Mouse (Mus musculus) lung, postnatal 36 days (tissue): ENCODE results near the gene Akap2.

ENCODE experiments used
- DNase-seq: peaks from one replicate; pipeline ENCODE4 v3.0.0; 2022; ENCODE audit warnings: mixed read lengths

Akap2 gene

DNA sequence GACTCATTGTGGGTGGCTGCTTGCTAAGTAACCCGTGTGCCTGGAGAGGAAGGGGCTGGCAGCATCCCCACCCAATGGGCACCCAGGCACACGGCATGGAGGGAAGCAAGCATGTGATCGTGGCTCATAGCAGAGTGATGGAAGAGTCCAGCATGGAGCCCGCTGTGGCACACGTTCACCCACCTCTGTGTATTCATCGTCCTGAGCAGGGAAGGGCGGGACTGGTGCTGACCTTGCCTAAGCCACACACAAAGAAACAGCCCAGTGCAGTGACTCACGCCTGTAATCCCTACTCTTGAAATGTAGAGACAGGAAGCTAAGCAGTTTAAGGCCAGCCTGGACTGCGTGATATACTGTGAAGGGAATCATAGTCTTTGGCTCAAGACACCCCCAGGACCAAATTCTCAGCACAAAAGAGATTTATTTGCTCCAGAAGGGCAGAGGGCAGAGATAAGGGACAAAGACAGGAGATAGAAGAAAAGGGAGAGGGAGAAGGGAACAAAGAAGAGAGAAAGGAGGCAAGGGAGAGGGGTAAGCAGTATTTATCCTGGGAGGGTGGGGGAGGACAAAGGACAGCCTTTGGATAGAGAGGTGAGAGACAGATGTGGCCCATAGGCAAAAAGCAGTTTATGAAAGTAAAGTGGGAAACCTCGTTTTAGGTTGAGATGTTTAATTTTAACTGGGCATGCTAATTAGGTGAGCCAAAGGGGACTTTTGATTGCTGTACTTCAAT is 81.0 kb downstream of the Akap2 start:
- peak; percentile 57 for DNase-seq

- no peak for DNase-seq
Measured at GRCm38 (mm10) chr4:57799297-57799696, 81.8 kb downstream of the Akap2 start.

DNA sequence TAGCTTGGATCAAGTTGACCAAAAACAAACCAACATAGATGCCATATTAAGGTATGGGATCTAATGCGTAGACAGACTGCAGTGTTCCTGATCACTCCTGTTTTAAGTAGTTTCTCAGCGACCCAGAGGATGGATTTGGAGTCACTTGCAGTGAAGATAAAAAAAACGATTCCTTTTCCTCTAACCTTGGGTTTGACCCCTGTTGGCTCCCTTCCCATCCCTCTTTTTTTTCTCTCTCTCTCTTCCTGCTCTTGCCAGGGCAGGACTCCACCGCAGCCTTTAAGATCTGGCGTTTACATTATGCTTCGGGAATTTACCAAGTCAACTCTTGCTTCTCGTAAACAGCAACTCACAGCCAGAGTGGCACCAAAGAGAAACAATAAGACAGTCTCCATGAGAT is 83.8 kb downstream of the Akap2 start:
- no peak for DNase-seq

DNA sequence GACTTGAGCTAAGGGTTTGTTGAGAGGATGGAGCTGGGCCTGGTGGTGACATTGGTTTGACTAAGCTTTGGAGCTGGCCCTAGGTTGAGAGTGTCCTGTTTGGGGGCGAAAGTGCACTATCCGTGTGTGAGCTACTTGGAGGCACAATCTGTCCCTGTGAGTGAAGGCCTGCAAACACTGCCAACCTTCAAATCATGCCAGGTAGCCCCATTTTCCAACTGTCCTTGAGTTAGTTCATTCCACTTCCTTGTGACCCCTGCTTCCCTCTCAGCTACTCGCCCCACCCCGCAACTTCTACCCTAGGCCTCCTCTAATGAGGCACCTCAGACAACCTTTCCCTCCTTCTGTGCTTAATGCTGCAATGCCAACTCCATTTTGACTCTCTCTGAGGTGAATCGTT is 84.5 kb downstream of the Akap2 start:
- DNase-seq: no peak

DNA sequence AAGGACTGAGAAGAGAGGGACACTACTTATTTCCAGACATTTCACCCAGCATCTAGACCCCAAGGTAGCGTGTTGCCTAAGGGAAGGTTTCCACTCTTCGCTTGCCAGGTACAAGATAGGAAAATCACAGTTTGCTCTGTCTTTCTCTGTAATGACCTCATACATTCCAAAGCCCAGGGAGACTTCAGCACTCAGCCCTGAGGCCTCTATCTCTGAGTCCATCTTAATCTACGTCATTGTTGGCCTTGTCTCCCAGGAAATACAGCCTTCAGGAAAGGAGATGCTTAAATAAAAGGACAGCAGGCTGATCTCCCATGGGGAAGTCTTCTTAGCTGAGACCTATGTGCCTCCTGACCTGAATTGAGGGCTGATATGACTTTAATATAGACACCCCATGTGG is 85.0 kb downstream of the Akap2 start:
- no peak for DNase-seq

DNA sequence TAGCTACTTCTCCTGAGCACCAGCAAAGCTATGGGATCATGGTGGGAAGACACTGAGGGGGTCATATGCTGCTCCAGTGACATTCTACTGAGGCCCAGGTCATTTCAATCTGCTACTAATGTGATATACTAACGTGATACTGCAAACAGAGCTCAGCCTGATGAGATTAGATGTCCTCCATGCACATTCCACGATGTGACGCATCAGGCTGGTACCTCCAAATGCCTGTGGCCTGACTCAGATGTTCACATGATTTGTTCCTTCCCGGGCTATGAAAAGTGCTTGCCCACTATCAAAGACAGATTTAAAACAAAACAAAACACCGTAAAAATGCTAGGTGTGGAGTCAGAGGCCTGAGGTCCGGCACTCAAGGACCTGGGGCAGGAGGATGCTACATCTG is 87.4 kb downstream of the Akap2 start:
- DNase-seq: no peak

GRCm38 (mm10) chr4:57809449-57809848 is 92.0 kb downstream of the Akap2 start:
- peak; percentile 40 for DNase-seq

GRCm38 (mm10) chr4:57812075-57812474 is 94.6 kb downstream of the Akap2 start:
- no peak for DNase-seq

GRCm38 (mm10) chr4:57812916-57813575 is 95.6 kb downstream of the Akap2 start:
- DNase-seq: peak; percentile 70

DNA sequence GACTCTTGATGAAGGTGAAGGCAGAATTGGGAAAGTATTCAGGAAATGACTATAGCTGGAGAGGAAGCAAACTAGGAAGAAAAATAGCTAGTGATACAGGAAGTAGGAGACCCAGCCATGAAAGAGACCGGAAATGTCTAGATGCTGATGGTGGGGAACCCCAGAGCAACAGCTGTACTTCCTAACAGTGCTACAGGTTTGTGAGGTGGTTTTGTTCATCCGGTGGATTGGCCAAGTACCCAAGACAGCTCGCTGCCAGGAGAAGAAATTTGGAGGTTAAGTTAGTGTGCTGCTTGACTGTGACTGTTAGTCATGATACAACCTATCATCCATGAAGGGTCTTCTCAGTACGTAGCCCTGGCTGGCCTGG is 96.1 kb downstream of the Akap2 start:
- DNase-seq: peak; percentile 41

DNA sequence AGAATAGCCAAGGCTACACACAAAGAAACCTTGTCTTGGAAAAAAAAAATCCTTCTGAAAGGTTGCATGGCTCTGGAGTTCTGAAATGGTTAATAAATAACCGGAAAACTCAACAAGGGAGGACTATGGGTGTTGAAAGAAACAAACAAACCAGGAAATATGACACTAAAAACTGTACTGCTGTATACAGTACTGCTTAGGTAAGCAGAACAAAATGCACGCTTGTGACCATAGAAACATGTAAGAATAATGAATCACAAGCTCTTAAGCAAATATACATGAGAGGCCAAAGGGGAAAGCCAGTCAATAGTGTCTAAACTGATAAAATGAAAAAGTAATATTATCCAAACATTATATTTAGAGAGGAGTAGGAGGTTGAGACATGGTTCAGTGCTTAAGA is 97.9 kb downstream of the Akap2 start:
- DNase-seq: no peak

GRCm38 (mm10) chr4:57816146-57816545 is 98.7 kb downstream of the Akap2 start:
- DNase-seq: no peak

DNA sequence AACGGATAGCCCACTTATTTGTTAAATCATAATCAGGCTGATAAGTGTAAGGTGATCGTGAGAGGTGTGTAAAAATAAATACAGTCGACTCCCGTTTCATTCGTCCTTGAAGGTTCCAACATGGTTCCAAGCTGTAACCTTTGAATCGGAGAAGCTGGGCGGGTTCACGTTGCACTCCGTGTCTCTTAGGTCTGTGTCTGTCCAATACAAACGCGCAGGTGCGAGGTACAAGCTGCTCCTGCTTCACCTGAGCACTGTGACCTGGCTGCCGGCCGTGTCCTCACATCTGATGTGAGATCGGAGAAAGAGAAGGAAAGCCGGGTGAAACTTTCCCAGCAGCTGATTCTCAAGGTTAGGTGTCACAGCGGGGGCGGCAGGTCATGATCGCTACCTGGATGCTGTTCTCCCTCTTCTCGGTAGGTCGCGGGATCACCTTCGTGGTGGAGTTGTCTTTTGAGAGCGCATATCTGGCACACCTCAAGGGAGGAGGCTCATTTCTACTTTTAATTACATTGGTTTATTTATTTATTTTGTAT is 103.5 kb downstream of the Akap2 start:
- DNase-seq: no peak

DNA sequence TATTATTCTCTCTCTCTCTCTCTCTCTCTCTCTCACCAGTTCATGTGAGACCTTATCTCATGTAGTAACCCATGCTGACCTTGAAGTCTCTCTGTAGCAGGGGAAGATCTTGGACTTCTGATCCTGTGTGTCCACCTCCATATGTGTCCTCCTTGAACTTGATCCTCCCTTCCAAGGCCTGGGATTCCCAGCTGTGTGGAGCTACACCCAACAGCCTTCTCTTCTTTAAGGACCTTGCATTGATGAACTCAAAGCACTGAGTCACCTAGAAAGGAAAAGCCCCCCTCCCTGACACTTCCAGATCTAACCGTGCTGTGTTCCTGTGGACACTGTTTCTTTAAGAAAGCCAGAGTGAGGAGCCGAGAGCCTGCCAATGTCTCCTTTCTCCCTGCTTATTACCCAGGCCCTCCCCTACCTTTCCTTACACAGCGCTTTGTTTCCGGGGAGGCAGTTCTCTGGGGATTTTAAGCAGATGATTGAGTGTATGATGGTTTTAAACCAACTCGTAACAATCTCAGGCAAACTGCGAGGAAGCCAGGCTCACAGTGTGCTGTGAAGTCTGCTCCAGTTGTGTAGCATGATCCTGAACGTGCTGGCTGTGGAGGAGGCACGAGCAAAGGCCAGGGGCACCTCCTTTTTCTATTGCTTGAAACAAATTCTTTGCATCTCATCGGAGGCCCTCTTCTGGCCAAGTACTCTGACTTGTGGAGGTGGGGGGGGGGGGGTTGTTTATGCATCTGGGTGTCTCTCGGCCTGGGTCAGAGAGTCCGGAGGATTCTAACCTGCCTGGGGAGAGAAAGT is 104.3 kb downstream of the Akap2 start:
- DNase-seq: no peak

GRCm38 (mm10) chr4:57822641-57823040 is 105.2 kb downstream of the Akap2 start:
- no peak for DNase-seq

DNA sequence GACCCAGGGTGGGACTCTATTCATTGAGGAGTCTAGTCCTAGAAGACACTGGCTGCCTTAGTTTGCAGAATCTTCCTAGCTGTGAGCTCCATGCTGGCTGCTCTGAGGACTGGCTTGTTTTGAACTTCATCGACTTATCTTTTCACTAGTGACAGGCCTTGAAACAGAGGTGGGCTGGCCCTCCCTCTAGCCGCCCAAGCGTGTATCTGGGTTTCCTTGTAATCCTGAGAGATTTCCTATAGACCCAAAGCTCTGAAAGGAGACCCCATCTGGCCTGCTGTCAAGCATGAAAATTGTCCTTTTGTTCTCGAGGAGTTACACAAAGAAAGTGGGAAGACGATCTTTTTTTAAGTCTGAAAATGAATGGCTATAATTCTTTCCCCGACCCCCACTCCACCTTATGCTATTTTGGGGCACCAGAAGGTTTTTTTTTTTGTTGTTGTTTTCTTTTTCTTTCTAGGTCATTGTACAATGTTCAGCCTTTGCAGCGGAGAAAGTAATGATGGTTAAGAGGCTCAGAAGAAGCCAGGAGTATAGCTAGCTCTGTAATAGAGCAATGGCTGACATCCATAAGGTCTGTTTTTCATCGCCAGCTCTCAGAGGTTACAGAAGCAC is 107.3 kb downstream of the Akap2 start:
- no peak for DNase-seq

GRCm38 (mm10) chr4:57826272-57826671 is 108.8 kb downstream of the Akap2 start:
- DNase-seq: no peak

DNA sequence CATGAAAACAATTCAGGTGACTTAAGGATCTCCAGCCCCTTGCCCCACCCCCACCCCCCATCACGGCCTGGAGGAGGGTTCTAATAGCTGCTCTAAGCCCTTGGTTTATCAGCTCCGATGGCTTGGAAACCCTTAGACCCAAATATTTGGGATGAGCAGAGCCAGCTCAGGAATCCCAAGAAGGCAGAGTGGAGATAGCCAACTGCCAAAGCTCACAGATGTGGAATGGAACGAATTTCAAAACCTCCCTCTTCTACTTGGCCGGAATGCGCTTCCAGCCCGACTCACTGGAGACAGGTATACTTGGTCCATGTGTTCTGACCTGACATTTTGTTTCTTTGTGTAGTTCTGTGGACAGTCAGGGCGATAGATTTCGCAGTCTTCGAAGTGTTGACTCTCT is 111.7 kb downstream of the Akap2 start:
- peak; percentile 58 for DNase-seq

GRCm38 (mm10) chr4:57829740-57830139 is 112.3 kb downstream of the Akap2 start:
- DNase-seq: no peak

DNA sequence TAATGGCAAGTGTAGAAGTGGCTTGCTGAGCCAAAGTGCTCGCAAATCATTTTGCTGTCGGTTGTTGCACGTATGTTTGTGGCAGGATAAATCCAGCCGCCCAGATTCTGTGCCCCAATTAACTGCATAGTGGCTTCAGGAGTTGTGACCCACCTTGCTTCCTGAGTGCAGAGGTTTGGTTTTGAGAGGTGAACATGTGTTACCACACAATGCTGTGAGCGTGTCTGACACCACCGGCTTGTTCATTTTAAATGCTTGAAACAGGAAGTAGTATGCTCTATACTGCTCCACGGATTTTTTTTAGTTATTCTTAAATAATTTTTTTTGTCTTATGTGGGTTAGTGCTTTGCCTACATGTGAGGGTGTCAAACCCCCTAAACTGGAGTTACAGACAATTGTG is 114.9 kb downstream of the Akap2 start:
- no peak for DNase-seq

DNA sequence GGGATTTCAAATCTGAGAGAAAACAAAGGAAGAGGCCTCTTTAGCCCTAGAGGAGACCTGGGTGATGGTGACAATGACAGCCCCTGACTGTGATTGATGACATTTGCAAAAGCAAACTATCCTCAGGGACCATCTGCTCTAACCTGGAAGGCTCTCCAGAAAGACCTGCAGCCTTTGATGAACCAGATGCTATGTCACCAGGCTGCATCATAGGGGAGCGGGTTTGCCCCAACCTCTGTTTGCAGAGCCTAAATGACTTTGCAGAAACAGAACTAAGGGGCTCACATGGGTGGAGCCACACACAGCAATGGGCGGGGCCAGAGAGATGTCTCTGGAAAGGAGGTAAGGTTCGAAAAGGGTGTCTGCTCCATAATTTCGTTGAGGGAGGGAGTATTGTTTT is 115.6 kb downstream of the Akap2 start:
- no peak for DNase-seq

DNA sequence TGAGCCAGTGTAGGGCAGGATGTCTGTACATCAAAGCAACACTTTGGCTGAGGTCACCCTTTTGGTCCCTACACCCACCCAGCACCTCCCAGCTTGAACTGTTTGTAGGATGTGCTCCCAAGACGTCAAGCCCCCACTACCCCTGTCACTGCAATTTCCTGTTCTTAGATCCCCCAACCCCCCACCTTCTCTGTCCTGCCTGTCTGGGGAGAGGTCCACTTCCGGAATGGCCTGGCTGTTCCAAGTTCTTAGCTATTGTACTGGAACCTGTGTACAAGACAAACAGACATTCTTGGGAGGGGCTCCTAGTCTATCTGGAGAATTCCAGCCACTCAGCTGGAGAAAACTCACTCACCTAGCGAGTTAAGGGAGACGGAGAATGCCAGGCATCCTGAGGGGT is 116.7 kb downstream of the Akap2 start:
- DNase-seq: peak; percentile 85

GRCm38 (mm10) chr4:57837089-57837488 is 119.6 kb downstream of the Akap2 start:
- DNase-seq: no peak
